In genomic region chr10:87596361-87597074, GRCm38 (mm10) we compare ENCODE assay signal across 8 mouse cellular contexts.
DNase-seq lines count a peak whose midpoint lies in the region; ATAC-seq and TF ChIP-seq lines count a peak whose summit lies in the region.

No protein-coding gene starts in this region.

- peak; percentile 92 for ATAC-seq in megakaryocyte, adult 5-6 weeks (ENCODE audit: poor library complexity, severe bottlenecking)

- peak; percentile 84 for TF ChIP-seq CTCF in layer of hippocampus, adult 2 months (conservative IDR thresholded peaks at IDR 0.05)

- DNase-seq in adrenal gland, adult (ENCODE audit: inconsistent age in 2 of 2, low spot score in 1 of 2) = peak; percentile 29 to 86
- no peak for DNase-seq in adrenal gland, adult 8-10 months
- peak; percentile 14 to 19 for DNase-seq in B cell, adult 2 months
- peak; percentile 24 for DNase-seq in c-Kit-positive CD71-negative TER-119-negative erythroid progenitor cells, embryonic 14.5 days (ENCODE audit: low read depth)
- peak; percentile 7 to 18 for DNase-seq in frontal cortex, postnatal 25 days (ENCODE audit: low spot score in 2 of 2)
- DNase-seq in layer of hippocampus, adult 2 months (ENCODE audit: low spot score in 2 of 2) = peak; percentile 50 to 53
- peak; percentile 9 for DNase-seq in right cerebral cortex, postnatal 14 days

- no peak overlapping the region; the same call in 1 of the 2 replicates for H3K4me3 ChIP-seq in layer of hippocampus, adult 2 months

- H3K27ac ChIP-seq in layer of hippocampus, adult 2 months = peak overlapping the region; percentile 58; the same call in 1 of the 2 replicates
